Mouse (Mus musculus): ENCODE results near the gene Vmn2r1.
A peak's percentile ranks its signal among the peaks of the same experiment; 100 is the strongest.

Vmn2r1 gene

DNA sequence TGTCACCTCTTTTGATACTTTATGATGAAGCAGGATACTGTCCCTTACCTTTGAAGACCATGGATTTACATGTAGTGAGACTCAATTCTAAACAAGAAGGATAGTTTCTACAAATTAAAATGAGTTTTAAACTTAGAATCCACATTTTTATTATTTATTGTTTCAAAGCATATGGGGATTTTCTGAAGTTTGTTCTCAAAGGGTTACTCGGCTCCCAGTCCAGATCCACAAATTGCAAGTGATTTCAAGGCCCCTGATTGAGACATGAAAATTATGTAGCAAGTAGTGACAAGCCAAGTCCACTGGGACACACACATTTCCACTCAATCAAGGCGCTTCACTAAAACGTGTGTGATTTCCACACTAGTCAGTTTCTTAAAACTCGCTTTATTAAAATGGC, at the start of gene Vmn2r1:
Gene Vmn2r1 (plus strand): TSS at position 301 of the 400 bp plus-strand sequence.
- DNase-seq (ENCODE audit: low read depth, low spot score), result no peak

DNA sequence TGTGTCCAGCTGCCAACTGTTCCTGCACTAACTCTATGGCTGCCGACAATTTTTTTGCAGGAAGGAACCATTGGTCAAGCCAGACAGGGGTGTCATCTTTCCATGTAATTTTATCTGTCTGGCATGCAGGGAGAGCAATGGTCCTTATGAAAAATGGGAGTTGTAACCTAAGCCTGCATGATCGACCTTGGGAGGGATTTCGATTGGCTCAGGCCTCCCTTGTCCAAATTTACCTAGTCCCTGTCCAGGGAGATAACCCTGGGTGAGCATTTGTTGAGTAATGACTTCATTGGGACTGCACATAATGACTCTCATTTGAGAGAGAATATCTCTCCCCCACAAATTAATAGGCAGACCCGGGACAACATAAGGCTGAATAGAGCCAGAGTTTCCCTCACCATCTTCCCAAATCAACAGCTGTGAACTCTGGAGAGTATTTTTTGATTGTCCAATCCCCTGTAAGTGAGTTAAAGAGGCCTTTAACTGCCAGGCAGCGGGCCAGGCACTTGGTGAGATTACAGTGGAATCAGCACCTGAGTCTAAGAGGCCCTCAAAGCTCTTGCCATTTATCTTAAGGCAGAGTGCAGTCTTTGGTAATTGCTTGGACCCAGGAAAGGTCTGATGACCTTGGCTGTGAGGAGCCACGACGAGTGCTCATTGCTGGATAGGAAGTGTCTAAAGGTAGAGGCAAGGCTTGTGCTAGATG, 43.1 kb upstream of the Vmn2r1 start:
- DNase-seq (ENCODE audit: low read depth, low spot score), result no peak

DNA sequence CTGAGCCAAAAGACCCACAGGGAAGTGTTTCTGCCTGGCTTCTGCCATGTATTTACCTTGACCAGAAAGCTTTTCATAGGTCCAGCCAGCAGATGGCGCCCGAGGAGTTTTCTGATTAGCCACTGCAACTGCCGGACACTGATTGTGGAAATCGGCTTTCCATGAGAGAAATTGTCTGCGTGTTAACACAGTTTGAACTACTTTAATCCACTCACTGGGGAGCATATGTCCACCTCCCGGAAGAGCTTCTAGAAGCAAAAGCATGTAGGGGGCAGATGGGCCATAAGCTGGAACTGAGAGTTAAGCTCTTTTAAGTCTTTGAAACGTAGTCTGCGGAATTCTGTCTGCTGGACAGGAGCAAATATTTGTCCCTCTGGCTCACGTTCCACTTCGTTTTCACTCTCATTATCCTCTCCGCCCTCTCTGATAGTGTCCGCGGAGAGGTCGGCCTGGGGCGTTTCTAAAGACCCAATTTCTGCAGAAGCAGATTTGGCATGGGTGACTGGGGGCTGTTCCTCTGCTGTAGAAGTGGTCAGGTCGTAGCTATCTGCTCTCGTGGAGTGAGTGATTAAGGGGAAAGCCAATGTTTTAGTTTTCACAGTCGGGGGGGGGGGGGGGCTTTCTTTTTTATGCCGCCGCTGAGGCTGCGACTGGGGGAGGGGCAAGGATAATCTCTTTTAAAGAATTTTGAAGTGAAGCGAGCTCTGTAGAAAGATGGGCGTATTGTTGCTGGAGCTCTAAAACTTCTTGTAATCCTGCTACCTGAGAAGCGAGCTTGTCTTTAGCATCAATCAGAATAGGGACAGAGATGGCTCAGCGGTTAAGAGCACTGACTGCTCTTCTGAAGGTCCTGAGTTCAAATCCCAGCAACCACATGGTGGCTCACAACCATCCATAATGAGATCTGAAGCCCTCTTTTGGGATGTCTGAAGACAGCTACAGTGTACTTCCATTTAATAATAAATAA, 41.2 kb upstream of the Vmn2r1 start:
- DNase-seq (ENCODE audit: low read depth, low spot score), result peak; percentile 75

- no peak for DNase-seq (ENCODE audit: low read depth, low spot score)
Measured at GRCm38 (mm10) chr3:64112707-64113106, 31.4 kb downstream of the Vmn2r1 start.

DNA sequence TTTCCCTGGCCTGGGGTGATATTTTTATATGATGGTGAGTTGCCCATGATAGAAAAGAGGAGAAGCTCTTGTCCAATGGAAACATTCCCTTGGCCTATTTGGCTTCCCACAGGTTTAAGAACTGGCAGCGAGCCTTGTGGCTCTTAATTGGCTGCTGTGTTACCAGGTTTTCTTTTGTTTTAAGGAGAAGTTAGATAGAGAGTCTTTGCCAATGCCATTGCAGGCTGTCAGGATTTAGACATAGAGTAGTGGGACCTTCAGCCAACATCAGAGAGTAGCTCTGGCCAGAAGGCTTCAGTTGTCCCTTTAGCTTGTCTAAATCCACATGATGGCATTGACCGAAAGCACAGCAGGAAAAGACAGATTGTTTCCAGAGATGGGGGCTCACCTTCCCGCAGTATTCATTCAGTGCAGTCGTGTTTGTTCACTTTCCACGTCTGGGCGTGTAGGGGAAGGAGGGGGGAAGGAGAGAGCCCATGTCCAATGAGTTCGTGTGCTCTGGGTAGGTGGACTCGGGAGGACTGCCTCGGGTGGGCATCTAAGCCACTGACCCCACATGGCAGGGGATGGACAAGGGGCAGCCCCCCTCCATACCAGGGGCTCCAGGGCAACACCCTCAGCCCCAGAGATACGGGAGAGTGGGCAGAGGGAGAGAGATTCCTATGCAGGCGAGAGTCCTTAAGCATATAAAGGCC, 32.2 kb downstream of the Vmn2r1 start:
- no peak for DNase-seq (ENCODE audit: low read depth, low spot score)

DNA sequence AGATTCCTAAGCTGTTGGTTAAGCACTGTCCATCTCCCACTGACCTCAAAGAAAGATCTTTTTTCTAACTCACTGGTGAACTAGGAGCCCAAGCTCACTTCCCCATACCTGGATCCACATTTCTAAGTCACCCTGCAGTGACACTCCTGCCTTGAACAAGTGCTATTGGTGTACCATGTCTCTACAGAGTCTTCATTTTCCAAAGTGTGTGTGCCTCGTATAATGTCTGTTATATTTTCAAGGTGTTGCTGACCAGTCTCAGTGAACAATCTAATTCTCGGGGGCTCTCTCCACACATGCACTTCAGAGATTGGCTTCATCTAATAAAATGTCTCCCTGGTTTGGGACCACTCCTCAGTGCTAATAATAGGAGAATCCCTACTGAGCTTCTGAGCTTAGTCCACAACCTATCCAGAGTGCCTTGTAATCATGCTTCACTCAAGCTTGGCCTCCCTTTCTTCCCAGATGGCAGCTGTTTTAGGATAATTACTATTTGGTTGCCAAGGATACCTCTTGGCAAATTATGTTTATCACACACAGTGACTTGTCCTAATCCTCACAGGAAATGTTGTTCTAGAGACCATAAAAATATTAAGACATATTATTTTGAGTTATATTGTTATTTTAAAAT, 60.6 kb downstream of the Vmn2r1 start, which contains the start of gene Vmn2r2:
Gene Vmn2r2 (minus strand): TSS at position 51 of the 631 bp plus-strand sequence.
- no peak for DNase-seq (ENCODE audit: low read depth, low spot score)

Measured in A20 (cell line).